Mouse (Mus musculus) kidney, postnatal 0 days (tissue): Measurements from ENCODE around the gene Mmaa. TPM values are rescaled to one million over a fixed set of nuclear protein-coding genes. Genes with fewer than 3 reads are reported as not detected.
A peak's percentile ranks its signal among the peaks of the same experiment; 100 is the strongest.

ENCODE experiments used
- ATAC-seq: fragments of 200-750 bp; cut with Nextera tagmentation; replicated peaks from 2 replicates; pipeline ENCODE4 v1.8.0; 2017; ENCODE audit warnings: low read depth, moderate number of reproducible peaks, moderate TSS enrichment, moderate library complexity; ENCODE audit not compliant: low FRiP score
- DNase-seq: peaks from one replicate; pipeline ENCODE4 v3.0.0-alpha.2; 2016; ENCODE audit warnings: low spot score
- H3K27ac ChIP-seq: fragments of 300-500 bp; sonication (generic); 2 replicates; pipeline ENCODE4 v1.5.1; 2014; ENCODE audit warnings: mild to moderate bottlenecking
- H3K27me3 ChIP-seq: fragments of 300-500 bp; sonication (generic); 2 replicates; pipeline ENCODE4 v1.6.1; 2014; ENCODE audit warnings: low read length, mixed read lengths; ENCODE audit not compliant: insufficient read depth
- H3K36me3 ChIP-seq: fragments of 300-500 bp; sonication (generic); 2 replicates; pipeline ENCODE4 v1.6.1; 2014; ENCODE audit warnings: low read length, mixed read lengths; ENCODE audit not compliant: insufficient read depth
- H3K4me1 ChIP-seq: fragments of 300-500 bp; sonication (generic); replicated peaks from 2 replicates; pipeline ENCODE4 v1.6.1; 2014; ENCODE audit warnings: antibody characterized with exemption, low read length, mixed read lengths; ENCODE audit not compliant: insufficient read depth
- H3K4me2 ChIP-seq: fragments of 300-500 bp; sonication (generic); 2 replicates; pipeline ENCODE4 v1.6.1; 2014; ENCODE audit warnings: mild to moderate bottlenecking, low read length, moderate library complexity, mixed read lengths
- H3K4me3 ChIP-seq: fragments of 300-500 bp; sonication (generic); replicated peaks from 2 replicates; pipeline ENCODE4 v1.5.1; 2014; ENCODE audit warnings: low read depth, low read length
- H3K9ac ChIP-seq: fragments of 300-500 bp; sonication (generic); 2 replicates; pipeline ENCODE4 v1.6.1; 2014; ENCODE audit warnings: low read depth, low read length
- H3K9me3 ChIP-seq: fragments of 300-500 bp; sonication (generic); replicated peaks from 2 replicates; pipeline ENCODE4 v1.6.1; 2016; ENCODE audit warnings: low read length, inconsistent platforms, mixed read lengths
- CTCF ChIP-seq: IDR thresholded peaks from 2 replicates; pipeline ENCODE4 v1.5.1; 2016; ENCODE audit warnings: antibody characterized with exemption, low read depth, mild to moderate bottlenecking, moderate library complexity
- WGBS: fragments of 180-500 bp; shearing (Covaris S2); extraction: QIAGEN DNeasy Blood & Tissue Kit; methylation state at CpG from one replicate; pipeline ENCODE4 v1.1.7; 2014; 5-methylcytosine and 5-hydroxymethylcytosine counted together
- polyA plus RNA-seq: library from polyadenylated mRNA; unstranded; fragments of >200 nt; fragmentation: Nextera tagmentation; extraction: Ambion mirVana; gene quantifications from 2 replicates; pipeline ENCODE4 v1.2.1, GENCODE M21; 2015

The Mmaa gene
- polyA plus RNA-seq, 1 experiment from 2014 or later: 15.0 TPM

- Histone ChIP-seq H3K4me3 (no peak overlapping the region), H3K9ac (no peak overlapping the region), H3K27me3 (no peaks in the 10 kb centered on the region), H3K9me3 (no peaks in the 10 kb centered on the region), H3K4me2 (no peak overlapping the region), H3K27ac (no peak overlapping the region), H3K36me3 (no peaks in the 10 kb centered on the region), H3K4me1 (no peaks in the 10 kb centered on the region)
- DNase-seq (no peak), ATAC-seq (no peak)
- no peak for TF ChIP-seq CTCF
- WGBS: 64% methylated on average over 9 of the region's 9 CpGs
Observed at GRCm38 (mm10) chr8:79331017-79331416, 36.3 kb upstream of the Mmaa start.

GRCm38 (mm10) chr8:79329735-79330134 is 35.0 kb upstream of the Mmaa start:
- DNase-seq: no peak
- WGBS: 76% methylated on average over 2 of the region's 2 CpGs
- no peaks in the 10 kb centered on the region for H3K27me3 ChIP-seq
- no peak overlapping the region for H3K4me2 ChIP-seq
- H3K4me3 ChIP-seq: no peak overlapping the region
- no peak for TF ChIP-seq CTCF
- no peak overlapping the region for H3K27ac ChIP-seq
- H3K9me3 ChIP-seq: no peaks in the 10 kb centered on the region
- H3K4me1 ChIP-seq: no peaks in the 10 kb centered on the region
- no peak for ATAC-seq
- no peak overlapping the region for H3K9ac ChIP-seq
- no peaks in the 10 kb centered on the region for H3K36me3 ChIP-seq

- H3K4me3 ChIP-seq: no peak overlapping the region
- ATAC-seq (no peak), DNase-seq (no peak)
- no peak for TF ChIP-seq CTCF
- H3K4me1 ChIP-seq: no peaks in the 10 kb centered on the region
- H3K9ac ChIP-seq: no peak overlapping the region
- H3K4me2 ChIP-seq: no peak overlapping the region
- no peaks in the 10 kb centered on the region for H3K9me3 ChIP-seq
- H3K27me3 ChIP-seq: no peaks in the 10 kb centered on the region
- WGBS: 85% methylated on average over 4 of the region's 4 CpGs
- H3K27ac ChIP-seq: no peak overlapping the region
- H3K36me3 ChIP-seq: no peaks in the 10 kb centered on the region
Observed at GRCm38 (mm10) chr8:79329182-79329581, 34.4 kb upstream of the Mmaa start.

- no peak overlapping the region for H3K4me3 ChIP-seq
- WGBS: 48% methylated on average over 6 of the region's 6 CpGs
- no peak overlapping the region for H3K4me2 ChIP-seq
- no peaks in the 10 kb centered on the region for H3K4me1 ChIP-seq
- H3K27me3 ChIP-seq: no peaks in the 10 kb centered on the region
- H3K9me3 ChIP-seq: no peaks in the 10 kb centered on the region
- no peak overlapping the region for H3K27ac ChIP-seq
- no peak for TF ChIP-seq CTCF
- H3K36me3 ChIP-seq: no peaks in the 10 kb centered on the region
- DNase-seq: peak; percentile 27
- H3K9ac ChIP-seq: no peak overlapping the region
- ATAC-seq: no peak
Observed at GRCm38 (mm10) chr8:79325510-79325909, 30.8 kb upstream of the Mmaa start.

- Histone ChIP-seq H3K27ac (no peak overlapping the region), H3K27me3 (no peaks in the 10 kb centered on the region), H3K9me3 (no peaks in the 10 kb centered on the region), H3K9ac (no peak overlapping the region), H3K4me3 (no peak overlapping the region), H3K4me1 (no peaks in the 10 kb centered on the region), H3K36me3 (no peaks in the 10 kb centered on the region), H3K4me2 (no peak overlapping the region)
- ATAC-seq (no peak), DNase-seq (no peak)
- 79% methylated on average over 5 of the region's 5 CpGs for WGBS
- TF ChIP-seq CTCF: no peak
Observed at GRCm38 (mm10) chr8:79324928-79325327, 30.2 kb upstream of the Mmaa start.

- ATAC-seq: no peak
Observed at GRCm38 (mm10) chr8:79324036-79324435, 29.3 kb upstream of the Mmaa start.

GRCm38 (mm10) chr8:79323121-79323520 is 28.4 kb upstream of the Mmaa start:
- H3K27ac ChIP-seq: peak overlapping the region; percentile 7; the same call in 1 of the 2 replicates
- H3K36me3 ChIP-seq: no peaks in the 10 kb centered on the region
- no peaks in the 10 kb centered on the region for H3K4me1 ChIP-seq
- TF ChIP-seq CTCF: no peak
- ATAC-seq: no peak
- no peak overlapping the region for H3K4me3 ChIP-seq
- no peak overlapping the region for H3K4me2 ChIP-seq
- 63% methylated on average over 7 of the region's 7 CpGs for WGBS
- no peaks in the 10 kb centered on the region for H3K27me3 ChIP-seq
- peak; percentile 66 for DNase-seq
- H3K9ac ChIP-seq: no peak overlapping the region
- H3K9me3 ChIP-seq: no peaks in the 10 kb centered on the region

More at GRCm38 (mm10) chr8:79324036-79324435, 29.3 kb upstream of the Mmaa start:
- 50% methylated on average over 3 of the region's 3 CpGs for WGBS
- no peak overlapping the region for H3K27ac ChIP-seq
- no peak overlapping the region for H3K4me2 ChIP-seq
- H3K36me3 ChIP-seq: no peaks in the 10 kb centered on the region
- TF ChIP-seq CTCF: no peak
- H3K4me3 ChIP-seq: no peak overlapping the region
- H3K27me3 ChIP-seq: no peaks in the 10 kb centered on the region
- no peaks in the 10 kb centered on the region for H3K9me3 ChIP-seq
- no peak overlapping the region for H3K9ac ChIP-seq
- no peaks in the 10 kb centered on the region for H3K4me1 ChIP-seq
- no peak for DNase-seq
